Mouse (Mus musculus) cerebellum, adult 2 months (tissue): Measurements from ENCODE around the gene Dnajb5.

Experiments used
- CTCF ChIP-seq: fragments of 200-500 bp; IDR thresholded peaks from 2 replicates; pipeline ENCODE4 v1.5.1; 2011; ENCODE audit warnings: low read depth, mild to moderate bottlenecking, control low read depth, low read length, moderate library complexity, borderline replicate concordance; ENCODE audit not compliant: insufficient read depth
- POLR2A ChIP-seq: fragments of 200-500 bp; IDR thresholded peaks from 2 replicates; pipeline ENCODE4 v1.6.1; 2011; ENCODE audit warnings: low read length, control low read depth, borderline replicate concordance; ENCODE audit not compliant: insufficient read depth

GRCm38 (mm10) chr4:43004951-43005350 lies 55.3 kb downstream of the Dnajb5 start:
- no peak for TF ChIP-seq POLR2A
- no peak for TF ChIP-seq CTCF
